Mouse (Mus musculus): ENCODE data around the gene Serpina3i. TPM values are rescaled to one million over a fixed set of nuclear protein-coding genes. Genes with fewer than 3 reads are reported as not detected.

Serpina3i gene
- polyA plus RNA-seq, 1 experiment from 2014 or later = not detected

DNA sequence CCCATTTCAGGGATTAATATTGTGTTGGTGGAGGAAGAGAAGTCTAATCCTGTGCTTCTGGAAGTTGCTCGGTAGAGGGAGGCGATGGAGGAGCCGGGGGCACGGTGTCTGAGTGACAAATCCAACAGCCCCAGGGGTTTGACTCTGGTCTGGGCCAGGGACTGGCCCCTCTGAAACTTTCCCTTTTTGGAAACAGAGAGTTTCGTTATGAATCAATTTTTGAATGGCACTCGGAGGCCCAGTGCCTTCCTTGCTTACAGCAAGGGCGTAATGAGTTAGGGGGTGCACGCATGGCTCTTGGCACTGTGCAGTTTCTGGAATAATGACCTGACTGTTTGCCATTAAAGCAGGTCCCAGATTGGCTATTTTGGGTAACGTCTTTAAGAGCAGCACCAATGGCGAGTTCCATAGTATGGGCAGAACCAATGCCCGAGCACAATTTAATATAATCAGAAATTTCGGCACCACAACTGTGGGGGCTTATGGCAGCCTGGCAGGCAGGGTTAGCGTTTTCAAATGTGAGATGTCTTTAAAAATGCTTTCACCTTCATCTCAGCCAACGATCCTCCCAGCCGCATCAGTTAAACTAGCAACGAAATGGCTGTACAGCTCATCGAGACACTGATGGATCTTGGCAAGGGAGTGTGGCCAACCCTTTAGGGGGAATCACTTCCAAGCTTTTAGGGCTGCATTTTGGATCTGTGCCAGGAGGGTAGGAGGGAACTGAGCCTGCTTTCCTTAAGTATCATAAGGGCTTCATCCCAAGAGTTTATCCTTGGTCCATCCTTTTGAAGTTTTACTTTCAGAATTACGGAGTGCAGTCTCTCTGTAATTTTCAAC, 15.5 kb downstream of the Serpina3i start:
- ATAC-seq (ENCODE audit: insufficient number of reproducible peaks, low FRiP score, low TSS enrichment, low read depth) (no peak), DNase-seq (ENCODE audit: low spot score) (no peak)
- 78% methylated on average over 18 of the region's 18 CpGs for WGBS

DNA sequence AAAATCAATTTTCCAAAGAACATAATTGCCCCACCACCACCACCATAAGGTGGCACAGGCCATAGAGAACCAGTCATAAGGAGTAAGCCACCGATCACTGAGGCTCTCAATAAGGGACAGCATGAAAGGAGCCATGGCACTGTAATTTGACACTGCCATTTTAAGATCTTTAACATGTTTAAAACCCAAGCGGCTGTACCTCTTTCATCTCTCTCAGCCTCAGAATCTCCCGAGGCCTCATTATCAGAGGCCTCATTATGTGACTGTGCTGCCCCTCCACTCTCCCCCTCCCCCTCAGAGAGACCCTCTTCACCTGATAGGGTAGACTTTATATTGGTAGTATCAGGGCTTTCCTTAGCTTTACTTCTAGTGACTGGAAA, 16.1 kb downstream of the Serpina3i start:
- no peak for DNase-seq (ENCODE audit: low spot score)
- no peaks in the 10 kb centered on the region for H3K4me1 ChIP-seq (ENCODE audit: control insufficient read depth, insufficient read depth, low read length)
- no peaks in the 10 kb centered on the region for H3K9me3 ChIP-seq (ENCODE audit: control insufficient read depth, low read length)
- no peak overlapping the region for H3K4me2 ChIP-seq (ENCODE audit: low read depth, severe bottlenecking)
- no peak overlapping the region for H3K4me3 ChIP-seq (ENCODE audit: low read depth, low read length)
- no peaks in the 10 kb centered on the region for H3K27me3 ChIP-seq (ENCODE audit: control insufficient read depth, insufficient read depth, low read length)
- ATAC-seq (ENCODE audit: insufficient number of reproducible peaks, low FRiP score, low TSS enrichment, low read depth) = no peak
- H3K36me3 ChIP-seq (ENCODE audit: control insufficient read depth, insufficient read depth, low read length) = no peaks in the 10 kb centered on the region
- H3K27ac ChIP-seq (replicated peaks; ENCODE audit: low read depth, low read length) = no peak overlapping the region
- H3K9ac ChIP-seq (ENCODE audit: low read length) = no peak overlapping the region
- 1% methylated on average over 3 of the region's 3 CpGs for WGBS

More for the DNA sequence above, 15.5 kb downstream of the Serpina3i start:
- Histone ChIP-seq H3K4me1 (ENCODE audit: control insufficient read depth, insufficient read depth, low read length) (no peaks in the 10 kb centered on the region), H3K4me2 (ENCODE audit: low read depth, severe bottlenecking) (no peak overlapping the region), H3K36me3 (ENCODE audit: control insufficient read depth, insufficient read depth, low read length) (no peaks in the 10 kb centered on the region), H3K4me3 (ENCODE audit: low read depth, low read length) (no peak overlapping the region), H3K9me3 (ENCODE audit: control insufficient read depth, low read length) (no peaks in the 10 kb centered on the region), H3K27me3 (ENCODE audit: control insufficient read depth, insufficient read depth, low read length) (no peaks in the 10 kb centered on the region), H3K9ac (ENCODE audit: low read length) (no peak overlapping the region), H3K27ac (replicated peaks; ENCODE audit: low read depth, low read length) (no peak overlapping the region)

DNA sequence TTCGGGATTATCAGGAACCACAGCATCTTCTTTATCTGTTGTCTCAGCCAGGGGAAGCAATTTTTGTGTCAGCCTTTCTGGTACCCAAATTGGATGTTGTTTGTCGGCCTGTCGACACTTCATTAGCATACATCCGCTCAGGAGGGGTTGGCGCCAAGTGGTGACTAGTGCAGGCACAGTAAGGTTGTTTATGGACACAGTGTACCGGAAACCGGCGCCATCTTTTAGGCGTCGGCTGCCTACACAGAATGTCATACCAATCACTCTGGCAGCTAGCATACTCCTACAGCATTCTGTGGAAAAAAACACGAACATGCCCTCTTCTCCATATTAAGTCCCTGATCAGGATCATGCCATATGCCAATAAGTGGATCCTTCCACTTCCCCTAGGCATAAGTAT, 20.5 kb downstream of the Serpina3i start:
- no peaks in the 10 kb centered on the region for H3K36me3 ChIP-seq (ENCODE audit: control insufficient read depth, insufficient read depth, low read length)
- 90% methylated on average over 11 of the region's 11 CpGs for WGBS
- ATAC-seq (ENCODE audit: insufficient number of reproducible peaks, low FRiP score, low TSS enrichment, low read depth) = no peak
- no peak overlapping the region for H3K4me3 ChIP-seq (ENCODE audit: low read depth, low read length)
- H3K27ac ChIP-seq (replicated peaks; ENCODE audit: low read depth, low read length) = no peak overlapping the region
- no peaks in the 10 kb centered on the region for H3K4me1 ChIP-seq (ENCODE audit: control insufficient read depth, insufficient read depth, low read length)
- H3K27me3 ChIP-seq (ENCODE audit: control insufficient read depth, insufficient read depth, low read length) = no peaks in the 10 kb centered on the region
- H3K4me2 ChIP-seq (ENCODE audit: low read depth, severe bottlenecking) = no peak overlapping the region
- no peak overlapping the region for H3K9ac ChIP-seq (ENCODE audit: low read length)
- no peak for DNase-seq (ENCODE audit: low spot score)
- no peaks in the 10 kb centered on the region for H3K9me3 ChIP-seq (ENCODE audit: control insufficient read depth, low read length)

DNA sequence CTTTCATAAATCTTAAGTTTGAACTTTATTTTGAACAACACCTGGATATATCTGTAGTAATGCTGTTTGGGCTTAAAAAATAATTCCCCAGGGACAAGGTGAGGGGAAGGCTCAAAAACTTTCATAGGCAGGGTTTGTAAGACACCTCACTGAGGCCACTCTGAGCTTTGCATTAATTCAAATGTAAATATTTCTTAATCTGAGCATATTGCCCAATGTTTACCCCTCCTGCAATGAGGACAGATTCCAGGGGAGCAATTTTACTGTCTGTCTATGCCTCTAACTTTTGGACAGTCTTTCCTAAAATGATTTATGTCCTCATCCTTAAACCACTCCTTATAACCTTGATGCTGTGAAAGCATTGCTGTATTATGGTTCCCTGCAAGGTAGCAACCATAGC, 25.4 kb downstream of the Serpina3i start:
- H3K36me3 ChIP-seq (ENCODE audit: control insufficient read depth, insufficient read depth, low read length) = no peaks in the 10 kb centered on the region
- no peaks in the 10 kb centered on the region for H3K9me3 ChIP-seq (ENCODE audit: control insufficient read depth, low read length)
- DNase-seq (ENCODE audit: low spot score) (no peak), ATAC-seq (ENCODE audit: insufficient number of reproducible peaks, low FRiP score, low TSS enrichment, low read depth) (no peak)
- H3K4me2 ChIP-seq (ENCODE audit: low read depth, severe bottlenecking) = no peak overlapping the region
- no peak overlapping the region for H3K27ac ChIP-seq (replicated peaks; ENCODE audit: low read depth, low read length)
- H3K27me3 ChIP-seq (ENCODE audit: control insufficient read depth, insufficient read depth, low read length) = no peaks in the 10 kb centered on the region
- H3K4me3 ChIP-seq (ENCODE audit: low read depth, low read length) = no peak overlapping the region
- no peaks in the 10 kb centered on the region for H3K4me1 ChIP-seq (ENCODE audit: control insufficient read depth, insufficient read depth, low read length)
- no peak overlapping the region for H3K9ac ChIP-seq (ENCODE audit: low read length)

GRCm38 (mm10) chr12:104289872-104290271, 26.9 kb downstream of the Serpina3i start:
- H3K4me2 ChIP-seq (ENCODE audit: low read depth, severe bottlenecking) = no peak overlapping the region
- no peak overlapping the region for H3K4me3 ChIP-seq (ENCODE audit: low read depth, low read length)
- no peaks in the 10 kb centered on the region for H3K27me3 ChIP-seq (ENCODE audit: control insufficient read depth, insufficient read depth, low read length)
- DNase-seq (ENCODE audit: low spot score) (no peak), ATAC-seq (ENCODE audit: insufficient number of reproducible peaks, low FRiP score, low TSS enrichment, low read depth) (no peak)
- WGBS = 41% methylated on average over 4 of the region's 4 CpGs
- no peak overlapping the region for H3K27ac ChIP-seq (replicated peaks; ENCODE audit: low read depth, low read length)
- no peaks in the 10 kb centered on the region for H3K4me1 ChIP-seq (ENCODE audit: control insufficient read depth, insufficient read depth, low read length)
- no peaks in the 10 kb centered on the region for H3K9me3 ChIP-seq (ENCODE audit: control insufficient read depth, low read length)
- no peak overlapping the region for H3K9ac ChIP-seq (ENCODE audit: low read length)
- no peaks in the 10 kb centered on the region for H3K36me3 ChIP-seq (ENCODE audit: control insufficient read depth, insufficient read depth, low read length)

DNA sequence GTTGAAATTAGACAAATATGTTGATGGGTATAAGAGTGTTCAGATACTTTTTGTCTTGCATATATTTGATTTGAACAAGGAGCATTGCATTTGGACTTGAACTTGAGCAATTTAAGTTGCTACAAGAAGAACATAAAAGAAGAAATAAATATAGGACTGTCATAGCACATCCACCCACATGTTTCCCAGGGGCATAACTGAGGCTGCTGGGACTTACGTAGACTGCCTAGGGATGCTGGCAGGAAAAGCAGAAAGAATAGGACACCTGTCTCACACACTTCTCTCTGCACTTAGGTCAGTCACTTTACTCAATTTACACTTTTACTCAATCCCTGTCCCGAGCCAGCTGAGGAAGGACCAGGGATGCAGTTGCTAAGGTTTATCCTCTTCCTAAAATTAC, 31.0 kb downstream of the Serpina3i start:
- Histone ChIP-seq H3K27ac (replicated peaks; ENCODE audit: low read depth, low read length) (no peak overlapping the region), H3K27me3 (ENCODE audit: control insufficient read depth, insufficient read depth, low read length) (no peaks in the 10 kb centered on the region), H3K4me3 (ENCODE audit: low read depth, low read length) (no peak overlapping the region), H3K4me1 (ENCODE audit: control insufficient read depth, insufficient read depth, low read length) (no peaks in the 10 kb centered on the region), H3K36me3 (ENCODE audit: control insufficient read depth, insufficient read depth, low read length) (no peaks in the 10 kb centered on the region), H3K9me3 (ENCODE audit: control insufficient read depth, low read length) (no peaks in the 10 kb centered on the region), H3K9ac (ENCODE audit: low read length) (no peak overlapping the region), H3K4me2 (ENCODE audit: low read depth, severe bottlenecking) (no peak overlapping the region)
- DNase-seq (ENCODE audit: low spot score) = no peak
- ATAC-seq (ENCODE audit: insufficient number of reproducible peaks, low FRiP score, low TSS enrichment, low read depth) = no peak
- WGBS = 83% methylated on average over 2 of the region's 2 CpGs

- H3K9me3 ChIP-seq (ENCODE audit: control insufficient read depth, low read length) = no peaks in the 10 kb centered on the region
- H3K36me3 ChIP-seq (ENCODE audit: control insufficient read depth, insufficient read depth, low read length) = no peaks in the 10 kb centered on the region
- H3K27me3 ChIP-seq (ENCODE audit: control insufficient read depth, insufficient read depth, low read length) = no peaks in the 10 kb centered on the region
- no peak overlapping the region for H3K27ac ChIP-seq (replicated peaks; ENCODE audit: low read depth, low read length)
- H3K9ac ChIP-seq (ENCODE audit: low read length) = no peak overlapping the region
- DNase-seq (ENCODE audit: low spot score) = no peak
- H3K4me3 ChIP-seq (ENCODE audit: low read depth, low read length) = no peak overlapping the region
- WGBS = 86% methylated on average over 2 of the region's 2 CpGs
- H3K4me2 ChIP-seq (ENCODE audit: low read depth, severe bottlenecking) = no peak overlapping the region
- H3K4me1 ChIP-seq (ENCODE audit: control insufficient read depth, insufficient read depth, low read length) = no peaks in the 10 kb centered on the region
- no peak for ATAC-seq (ENCODE audit: insufficient number of reproducible peaks, low FRiP score, low TSS enrichment, low read depth)
Measured at GRCm38 (mm10) chr12:104298049-104298448, 35.1 kb downstream of the Serpina3i start.

GRCm38 (mm10) chr12:104305991-104306390, 43.1 kb downstream of the Serpina3i start:
- no peak overlapping the region for H3K9ac ChIP-seq (ENCODE audit: low read length)
- no peak overlapping the region for H3K4me2 ChIP-seq (ENCODE audit: low read depth, severe bottlenecking)
- DNase-seq (ENCODE audit: low spot score) (no peak), ATAC-seq (ENCODE audit: insufficient number of reproducible peaks, low FRiP score, low TSS enrichment, low read depth) (no peak)
- 84% methylated on average over 4 of the region's 4 CpGs for WGBS
- no peak overlapping the region for H3K27ac ChIP-seq (replicated peaks; ENCODE audit: low read depth, low read length)
- H3K4me3 ChIP-seq (ENCODE audit: low read depth, low read length) = no peak overlapping the region
- no peaks in the 10 kb centered on the region for H3K4me1 ChIP-seq (ENCODE audit: control insufficient read depth, insufficient read depth, low read length)
- H3K36me3 ChIP-seq (ENCODE audit: control insufficient read depth, insufficient read depth, low read length) = no peaks in the 10 kb centered on the region
- no peaks in the 10 kb centered on the region for H3K9me3 ChIP-seq (ENCODE audit: control insufficient read depth, low read length)
- no peaks in the 10 kb centered on the region for H3K27me3 ChIP-seq (ENCODE audit: control insufficient read depth, insufficient read depth, low read length)

- Histone ChIP-seq H3K27ac (replicated peaks; ENCODE audit: low read depth, low read length) (no peak within 1 kb of the TSS), H3K27me3 (ENCODE audit: control insufficient read depth, insufficient read depth, low read length) (no peaks in the 10 kb centered on the region), H3K9ac (ENCODE audit: low read length) (no peak within 1 kb of the TSS), H3K4me2 (ENCODE audit: low read depth, severe bottlenecking) (no peak within 1 kb of the TSS), H3K9me3 (ENCODE audit: control insufficient read depth, low read length) (no peaks in the 10 kb centered on the region), H3K4me3 (ENCODE audit: low read depth, low read length) (no peak within 1 kb of the TSS), H3K4me1 (ENCODE audit: control insufficient read depth, insufficient read depth, low read length) (no peaks in the 10 kb centered on the region), H3K36me3 (ENCODE audit: control insufficient read depth, insufficient read depth, low read length) (no peaks in the 10 kb centered on the region)
- DNase-seq (ENCODE audit: low spot score) = no peak
- no peak for ATAC-seq (ENCODE audit: insufficient number of reproducible peaks, low FRiP score, low TSS enrichment, low read depth)
- 91% methylated on average over 1 of the region's 1 CpGs for WGBS
Measured at GRCm38 (mm10) chr12:104314253-104314652, 51.3 kb downstream of the Serpina3i start, which contains the start of gene Serpina3j. Serpina3j (plus strand) TSS chr12:104314553.

Data from limb, embryonic 11.5 days (tissue).